Comparison of ENCODE assay signal across 26 mouse cellular contexts in genomic region chr9:47477889-47478288, GRCm38 (mm10). TPM values are rescaled to one million over a fixed set of nuclear protein-coding genes. Genes with fewer than 3 reads are reported as not detected.
"Had no signal": no experiment of that assay in that cellular context is flagged by ENCODE, and none has a peak within 500 bp of the region (broad histone marks: within the 10 kb centered on the region; RNA-seq: fewer than 3 reads in every experiment).

No protein-coding gene starts in this region.

- H3K4me3 ChIP-seq: embryonic facial prominence, embryonic 10.5 days; embryonic facial prominence, embryonic 12.5 days; embryonic facial prominence, embryonic 13.5 days; embryonic facial prominence, embryonic 15.5 days; erythroblast, embryonic 14.5 days; forebrain, embryonic 10.5 days; forebrain, embryonic 12.5 days; forebrain, embryonic 13.5 days; forebrain, embryonic 15.5 days; gastrocnemius, adult 2 months; heart, adult 2 months; heart, embryonic 10.5 days had no signal

- H3K36me3 ChIP-seq: embryonic facial prominence, embryonic 10.5 days; embryonic facial prominence, embryonic 12.5 days; embryonic facial prominence, embryonic 13.5 days; embryonic facial prominence, embryonic 15.5 days; forebrain, embryonic 10.5 days; forebrain, embryonic 12.5 days; forebrain, embryonic 15.5 days; heart, embryonic 10.5 days had no signal

- H3K27ac ChIP-seq: embryonic facial prominence, embryonic 10.5 days; embryonic facial prominence, embryonic 12.5 days; embryonic facial prominence, embryonic 13.5 days; embryonic facial prominence, embryonic 15.5 days; forebrain, embryonic 10.5 days; forebrain, embryonic 12.5 days; forebrain, embryonic 13.5 days; forebrain, embryonic 15.5 days; gastrocnemius, adult 2 months; heart, adult 2 months; heart, embryonic 10.5 days had no signal

- H3K9me3 ChIP-seq: embryonic facial prominence, embryonic 10.5 days; embryonic facial prominence, embryonic 12.5 days; embryonic facial prominence, embryonic 13.5 days; embryonic facial prominence, embryonic 15.5 days; forebrain, embryonic 10.5 days; forebrain, embryonic 12.5 days; forebrain, embryonic 13.5 days; forebrain, embryonic 15.5 days; heart, embryonic 10.5 days had no signal

- H3K27me3 ChIP-seq: embryonic facial prominence, embryonic 12.5 days; embryonic facial prominence, embryonic 13.5 days; embryonic facial prominence, embryonic 15.5 days; forebrain, embryonic 12.5 days; forebrain, embryonic 13.5 days; forebrain, embryonic 15.5 days had no signal

- H3K4me1 ChIP-seq: embryonic facial prominence, embryonic 10.5 days; embryonic facial prominence, embryonic 12.5 days; embryonic facial prominence, embryonic 13.5 days; embryonic facial prominence, embryonic 15.5 days; forebrain, embryonic 12.5 days; forebrain, embryonic 13.5 days; forebrain, embryonic 15.5 days; heart, embryonic 10.5 days had no signal

- DNase-seq: cerebellum, adult 9-10 months; cerebellum, adult 9-11 months; cerebellum, postnatal 10 days; cerebellum, postnatal 14 days; cerebellum, postnatal 25 days; cerebellum, postnatal 36 days; embryo, embryonic 11 days; forebrain, postnatal 0 days; gastrocnemius, adult 2 months; gastrocnemius, postnatal 10 days; gastrocnemius, postnatal 14 days; gastrocnemius, postnatal 25 days; gastrocnemius, postnatal 36 days; heart, adult 18-20 months; heart, adult 2 months had no signal

- H3K9ac ChIP-seq: embryonic facial prominence, embryonic 12.5 days; embryonic facial prominence, embryonic 13.5 days; embryonic facial prominence, embryonic 15.5 days; forebrain, embryonic 12.5 days; forebrain, embryonic 13.5 days; forebrain, embryonic 15.5 days; forebrain, postnatal 0 days had no signal

RNA-seq across cellular contexts. Expression of gene Cadm1, which starts 52.1 kb away (rescaled TPM):
- total RNA-seq: granulocyte monocyte progenitor cell, adult 5-6 weeks had no signal
